ENCODE assay signal across 11 mouse cellular contexts in the genomic region with DNA sequence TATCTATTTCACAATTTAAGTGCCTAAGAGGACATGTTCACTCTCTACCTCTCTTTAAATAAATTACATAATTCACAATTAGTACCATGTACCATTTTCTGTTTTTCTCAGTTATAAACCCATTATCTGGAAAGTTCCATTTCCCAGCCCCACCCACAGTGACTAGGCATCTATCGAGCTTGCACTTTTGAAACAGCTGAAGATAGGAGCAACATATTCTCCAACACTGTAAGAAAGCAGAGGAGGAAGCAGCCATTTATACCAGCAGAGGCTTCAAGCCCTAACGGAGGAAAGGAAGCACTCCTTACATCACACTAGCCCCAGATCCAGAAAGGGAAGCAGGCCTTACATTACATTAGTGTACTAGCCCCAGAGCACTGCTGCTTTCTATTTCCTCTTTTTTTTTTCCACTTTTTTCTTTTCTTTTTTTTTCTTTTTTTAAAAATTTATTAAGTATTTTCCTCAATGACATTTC.
DNase-seq lines count a peak whose midpoint lies in the region; ATAC-seq and TF ChIP-seq lines count a peak whose summit lies in the region.
"Had no signal": no experiment of that assay in that cellular context is flagged by ENCODE, and none has a peak within 500 bp of the region (broad histone marks: within the 10 kb centered on the region; RNA-seq: fewer than 3 reads in every experiment).

No protein-coding gene starts in this region.

- H3K27me3 ChIP-seq in G1E (ENCODE audit: insufficient read depth, low read length), result no peaks in the 10 kb centered on the region
- no peaks in the 10 kb centered on the region for H3K27me3 ChIP-seq in megakaryocyte, embryonic 14.5 days (replicated peaks)
- H3K27me3 ChIP-seq: hindbrain, embryonic 13.5 days; midbrain, embryonic 12.5 days had no signal

- TF ChIP-seq CTCF in G1E (IDR thresholded peaks at IDR 0.05; ENCODE audit: low read depth, low read length), result no peak

- DNase-seq in adrenal gland, adult 2 months, result peak; percentile 52
- DNase-seq in adrenal gland, postnatal 25 days, result no peak
- DNase-seq in G1E (ENCODE audit: low spot score), result peak; percentile 55
- peak; percentile 28 to 38 for DNase-seq in heart, postnatal 10 days
- DNase-seq in urinary bladder, postnatal 10 days (ENCODE audit: low spot score), result no peak
- DNase-seq in thymus, adult 18-20 months, result no peak
- no peak for DNase-seq in thymus, postnatal 4 days
- DNase-seq: cerebellum, adult 11 months had no signal

- peaks cover 33% of the 10 kb centered on the region for H3K36me3 ChIP-seq in G1E (replicated peaks)
- peaks cover 11% of the 10 kb centered on the region for H3K36me3 ChIP-seq in megakaryocyte, embryonic 14.5 days (replicated peaks; ENCODE audit: low read length)

- no peak overlapping the region; the same call in 1 of the 2 replicates for H3K4me3 ChIP-seq in G1E (ENCODE audit: low read depth, low read length)
- H3K4me3 ChIP-seq in megakaryocyte, embryonic 14.5 days (replicated peaks), result peak overlapping the region; percentile 85
- H3K4me3 ChIP-seq: hindbrain, embryonic 13.5 days; midbrain, embryonic 12.5 days had no signal

- peak; percentile 59 for ATAC-seq in G1E (ENCODE audit: extremely low read depth, insufficient number of reproducible peaks, low FRiP score, poor library complexity, severe bottlenecking)

- H3K9me3 ChIP-seq in G1E (replicated peaks), result no peaks in the 10 kb centered on the region
- H3K9me3 ChIP-seq in megakaryocyte, embryonic 14.5 days, result no peaks in the 10 kb centered on the region
- H3K9me3 ChIP-seq: hindbrain, embryonic 13.5 days; midbrain, embryonic 12.5 days had no signal

- intact Hi-C loops in heart, postnatal 10 days (cut with DNase I), result no loop called here

- peaks cover 58% of the 10 kb centered on the region for H3K4me1 ChIP-seq in G1E (ENCODE audit: insufficient read depth, low read depth, low read length)
- H3K4me1 ChIP-seq in megakaryocyte, embryonic 14.5 days, result peaks cover 73% of the 10 kb centered on the region
- H3K4me1 ChIP-seq: hindbrain, embryonic 13.5 days; midbrain, embryonic 12.5 days had no signal

Comparison
In these comparisons a context has a peak if more than half of its experiments do, and no peak if none do; other contexts are left out.
1. DNase-seq: peak in adrenal gland, adult 2 months (single experiment), G1E (single experiment) and heart, postnatal 10 days (2 of 2); none in adrenal gland, postnatal 25 days (single experiment), urinary bladder, postnatal 10 days (single experiment), thymus, adult 18-20 months (0 of 2) and thymus, postnatal 4 days (single experiment).